Mouse (Mus musculus): ENCODE data around the gene AC124108.1.

Gene AC124108.1

DNA sequence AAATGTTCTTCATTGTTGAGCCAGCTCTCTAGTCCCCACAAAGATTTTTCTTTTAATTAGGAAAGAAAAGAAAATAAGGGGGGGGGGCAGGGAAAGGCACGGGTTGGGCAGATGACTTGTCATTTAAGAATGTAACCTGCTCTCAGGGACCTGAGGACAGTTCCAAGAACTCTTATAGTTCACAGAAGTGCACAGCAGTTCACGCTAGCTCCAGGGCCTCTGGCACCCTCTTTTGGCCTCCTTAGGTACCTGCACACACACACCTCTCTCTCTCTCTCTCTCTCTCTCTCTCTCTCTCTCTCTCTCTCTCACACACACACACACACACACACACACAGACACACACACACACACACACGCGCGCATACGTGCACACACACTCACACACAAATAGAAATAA lies 63.2 kb downstream of the AC124108.1 start:
- DNase-seq: no peak
